Mouse (Mus musculus) cerebellum, adult 9-11 months (tissue): ENCODE results near the gene Add1.

ENCODE experiments used
- DNase-seq: peaks from one replicate; pipeline ENCODE4 v3.0.0; 2022

Add1 gene

DNA sequence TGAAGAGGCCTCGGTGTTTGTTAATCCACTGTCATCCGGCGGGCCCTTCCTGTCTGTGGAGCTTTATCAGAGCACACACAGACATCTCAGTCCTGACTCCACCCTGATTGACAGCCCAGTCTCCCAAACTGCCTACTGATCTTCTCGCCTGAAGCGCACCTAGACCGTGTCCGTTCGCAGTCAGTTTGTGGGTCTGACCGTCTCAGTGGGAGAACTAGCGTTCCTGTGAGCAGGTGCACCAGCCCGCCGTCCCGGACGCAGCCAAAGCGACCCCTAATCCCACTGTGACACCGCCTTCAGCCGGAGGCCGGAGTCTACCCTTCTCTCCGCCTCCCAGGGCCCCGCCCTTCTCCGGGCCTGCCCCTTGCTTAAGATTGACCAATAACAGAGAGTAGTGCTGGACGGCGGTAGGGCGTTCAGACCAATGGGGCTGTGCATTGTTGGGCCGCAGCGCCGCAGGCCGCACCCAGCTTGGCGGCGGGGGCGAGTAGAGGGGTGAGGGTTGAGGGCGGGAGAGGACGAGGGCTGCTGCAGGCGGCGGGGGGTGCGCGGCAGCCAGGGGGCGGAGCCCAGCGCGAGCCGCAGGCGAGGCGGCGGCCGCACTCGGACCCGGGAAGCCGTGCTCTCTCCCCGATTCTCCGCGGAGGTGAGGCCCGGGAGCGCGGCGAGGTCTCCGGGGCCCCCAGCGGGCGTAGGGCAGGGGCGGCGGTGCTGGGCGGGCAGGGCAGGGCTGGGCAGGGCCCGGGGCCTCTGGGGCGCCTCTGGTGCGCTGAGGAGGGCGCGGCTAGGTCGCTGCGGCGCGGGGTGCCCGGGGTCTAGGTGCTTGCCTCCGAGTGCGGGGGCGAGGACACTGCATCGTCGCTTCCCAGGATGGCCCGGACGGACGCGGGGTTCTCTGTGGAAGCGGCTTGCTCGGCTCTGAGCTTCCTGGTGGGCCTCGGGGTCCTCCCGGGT, at the start of gene Add1:
Add1 (plus strand) TSS at position 397 of the 954 bp plus-strand sequence.
- DNase-seq = peak; percentile 98

DNA sequence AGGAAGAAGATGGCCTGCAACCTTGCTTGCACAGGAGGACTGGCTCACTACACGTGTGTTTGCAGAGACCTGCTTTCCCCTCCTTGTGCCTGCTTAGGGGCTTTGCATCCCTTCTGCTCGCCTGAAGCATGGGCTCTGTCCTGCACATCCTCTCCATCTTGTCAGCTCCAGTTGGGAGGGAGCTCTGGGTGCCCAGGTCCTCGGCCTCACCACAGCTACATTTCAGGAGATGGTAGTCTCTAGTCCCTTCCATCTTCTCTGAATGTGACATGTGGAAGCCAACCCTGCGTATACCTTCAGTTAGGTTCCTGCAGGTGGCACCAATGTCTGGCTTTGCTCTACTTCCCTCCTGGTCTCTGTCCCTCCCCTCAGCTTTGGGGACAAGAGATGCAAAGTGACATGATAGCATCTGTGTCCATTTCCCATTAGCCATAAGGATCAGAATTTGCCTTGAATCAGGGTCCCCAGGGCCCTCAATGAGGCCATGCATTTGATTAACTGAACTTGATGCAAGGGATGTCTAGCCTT, 49.4 kb upstream of the Add1 start:
- no peak for DNase-seq

DNA sequence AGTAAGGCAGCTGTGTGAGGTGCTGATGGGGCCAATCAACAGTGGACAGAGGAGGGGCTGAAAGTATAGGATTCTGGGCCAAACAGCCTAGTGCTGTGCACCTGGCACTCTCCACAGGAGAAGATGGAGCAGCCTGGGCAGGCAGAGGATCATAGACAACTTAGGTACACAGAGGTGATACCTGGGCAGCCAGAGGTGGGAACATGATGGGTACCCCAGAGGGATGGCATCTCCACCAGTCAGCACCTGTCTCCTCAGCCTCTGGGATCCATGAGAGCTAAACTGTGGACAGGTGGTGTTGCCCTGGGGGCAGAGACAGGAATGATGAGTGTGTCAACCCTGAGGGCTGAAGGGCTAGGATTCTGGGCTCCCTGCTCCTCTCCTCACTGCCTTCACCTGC, 49.0 kb upstream of the Add1 start:
- no peak for DNase-seq

DNA sequence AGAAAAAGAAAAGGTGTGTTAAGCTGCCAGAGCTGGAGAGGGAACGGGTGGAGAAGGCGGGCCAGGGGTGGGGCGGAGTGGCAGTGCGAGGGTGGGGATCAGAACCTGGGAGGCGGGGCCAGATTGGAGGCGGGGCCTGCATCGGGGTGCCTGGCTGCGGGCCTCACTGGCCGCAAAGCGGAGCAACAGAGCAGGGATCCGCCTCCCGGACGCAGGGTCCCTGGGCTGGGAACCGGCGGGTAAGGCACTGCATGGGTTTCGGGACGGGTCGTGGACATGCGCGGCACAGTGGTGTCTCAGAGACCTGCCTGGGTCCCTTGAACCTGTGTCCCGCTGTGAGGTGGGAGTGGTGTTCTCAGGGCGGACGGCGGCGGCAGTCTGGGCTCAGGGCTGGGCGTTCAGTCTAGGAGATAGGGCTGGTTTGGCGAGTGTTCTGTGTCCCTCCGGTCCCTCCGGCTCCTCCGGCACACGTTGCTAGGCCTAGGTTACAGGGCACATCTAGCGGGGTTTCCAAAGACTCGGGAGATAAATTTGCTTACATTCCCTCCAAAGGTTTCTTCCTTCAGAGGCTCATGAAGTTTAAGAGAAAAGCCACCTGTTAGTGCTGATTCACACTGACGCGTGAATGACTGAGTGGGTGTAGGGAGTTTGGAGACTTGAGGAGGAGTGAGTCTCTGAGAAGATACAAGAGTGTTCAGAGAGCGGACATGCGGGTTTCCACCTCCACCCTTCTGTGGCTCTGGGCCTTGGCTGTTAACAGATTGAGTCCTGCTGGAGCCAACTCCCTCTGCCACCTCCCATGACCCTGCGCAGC, 47.6 kb upstream of the Add1 start, which contains the start of gene Sh3bp2:
Sh3bp2 (plus strand) TSS at position 176 of the 814 bp plus-strand sequence.
- peak; percentile 83 for DNase-seq

GRCm38 (mm10) chr5:34526477-34526775, 47.0 kb upstream of the Add1 start:
- DNase-seq = no peak

- no peak for DNase-seq
These were observed 46.1 kb upstream of the Add1 start for GRCm38 (mm10) chr5:34527352-34527751.

- no peak for DNase-seq
These were observed 44.7 kb upstream of the Add1 start for GRCm38 (mm10) chr5:34528724-34529123.

- no peak for DNase-seq
These were observed 43.3 kb upstream of the Add1 start for GRCm38 (mm10) chr5:34530116-34530515.

DNA sequence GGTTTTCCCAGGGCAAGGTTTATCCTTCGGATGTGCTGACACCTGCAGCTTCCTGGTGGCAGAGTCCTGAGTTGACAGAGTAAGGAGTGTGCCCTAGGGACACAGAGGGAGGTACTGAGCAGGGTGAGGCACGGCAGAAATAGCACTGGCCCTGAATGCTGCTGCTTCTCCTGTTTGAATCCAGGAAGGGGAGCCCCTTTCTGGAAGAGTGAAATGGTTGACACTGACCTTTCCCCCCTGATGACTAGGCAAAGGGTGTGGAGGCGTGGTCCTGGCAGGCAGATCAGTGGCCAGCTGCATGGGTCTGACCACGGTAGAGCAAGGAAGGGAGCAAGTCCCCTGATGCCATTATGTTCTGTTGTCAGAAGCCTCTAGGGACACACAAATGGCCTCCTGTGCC, 42.8 kb upstream of the Add1 start:
- no peak for DNase-seq

- DNase-seq = no peak
These were observed 40.4 kb upstream of the Add1 start for GRCm38 (mm10) chr5:34533066-34533465.

DNA sequence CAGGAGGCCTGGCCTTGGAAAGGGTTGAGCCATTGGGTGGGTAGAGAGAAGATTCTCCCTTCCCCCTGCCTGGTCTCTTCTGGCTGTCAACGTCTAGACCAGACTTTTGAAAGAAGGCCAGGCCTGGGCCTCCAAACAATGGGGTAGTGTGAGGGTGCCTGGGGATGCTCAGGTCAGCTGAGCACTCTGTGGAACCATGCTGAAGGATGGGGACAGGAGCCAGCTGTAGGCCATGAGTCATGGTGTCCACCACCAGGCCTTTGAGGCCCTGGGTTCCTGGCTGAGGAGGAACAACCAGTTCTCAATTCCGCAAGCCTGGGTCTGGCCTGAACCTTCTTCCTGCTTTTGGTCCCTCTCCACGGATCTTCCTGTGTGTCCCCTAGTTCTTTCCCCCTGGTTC, 39.6 kb upstream of the Add1 start:
- peak; percentile 32 for DNase-seq

DNA sequence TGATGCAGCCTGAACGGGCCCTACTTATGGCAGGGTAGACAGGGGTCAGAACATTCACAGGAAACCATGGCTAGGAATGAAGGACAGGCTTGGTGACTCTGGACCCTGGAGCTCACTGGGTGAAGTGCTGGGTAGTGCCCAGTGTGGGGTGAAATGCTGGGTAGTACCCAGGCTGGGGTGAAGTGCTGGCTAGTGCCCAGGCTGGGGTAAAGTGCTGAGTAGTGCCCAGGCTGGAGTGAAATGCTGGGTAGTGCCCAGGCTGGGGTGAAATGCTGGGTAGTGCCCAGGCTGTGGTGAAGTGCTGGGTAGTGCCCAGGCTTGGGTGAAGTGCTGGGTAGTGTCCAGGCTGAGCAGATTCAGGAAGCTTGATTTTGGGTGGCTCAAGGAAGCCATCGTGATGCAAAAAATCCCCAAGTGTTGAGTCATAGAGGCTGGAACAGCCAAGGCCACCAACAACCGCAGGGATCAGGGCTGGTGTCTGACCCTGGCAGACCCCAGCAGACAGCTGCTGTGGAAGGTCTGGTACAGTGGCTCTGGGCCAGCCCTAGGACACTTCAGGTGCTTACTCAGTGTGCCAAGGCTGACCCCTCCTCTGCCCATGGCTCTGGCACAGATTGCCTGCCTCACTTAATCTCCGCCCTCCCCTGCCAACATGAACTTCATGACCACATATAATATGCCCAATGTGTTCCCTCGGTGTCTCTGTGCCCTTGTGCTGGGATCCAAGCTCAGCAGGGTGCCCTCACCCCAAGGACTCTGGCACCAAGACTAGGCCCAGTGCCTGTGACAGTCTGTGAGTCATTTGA, 38.5 kb upstream of the Add1 start:
- DNase-seq = no peak

- no peak for DNase-seq
These were observed 37.6 kb upstream of the Add1 start for GRCm38 (mm10) chr5:34535831-34536230.

- DNase-seq = no peak
These were observed 35.4 kb upstream of the Add1 start for GRCm38 (mm10) chr5:34538079-34538478.

DNA sequence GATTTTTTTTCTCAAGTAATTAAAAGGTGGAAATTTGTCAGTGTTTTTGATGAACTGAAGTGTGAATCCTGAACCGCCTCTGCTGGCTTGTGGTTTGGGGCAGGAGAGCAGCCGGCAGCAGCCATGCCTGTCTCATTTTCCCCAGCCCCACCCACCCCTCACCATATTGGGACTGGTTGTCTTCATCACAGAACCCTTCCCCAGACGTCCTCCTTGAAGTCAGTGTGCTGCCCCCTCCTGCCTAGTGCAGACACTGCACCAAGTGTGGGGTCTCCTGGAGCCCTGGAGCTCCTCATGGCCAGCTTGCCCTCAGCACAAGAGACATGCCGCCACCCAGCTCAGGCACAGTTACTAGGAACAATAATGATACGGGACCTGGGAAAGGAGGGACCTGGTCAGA, 34.9 kb upstream of the Add1 start:
- no peak for DNase-seq

DNA sequence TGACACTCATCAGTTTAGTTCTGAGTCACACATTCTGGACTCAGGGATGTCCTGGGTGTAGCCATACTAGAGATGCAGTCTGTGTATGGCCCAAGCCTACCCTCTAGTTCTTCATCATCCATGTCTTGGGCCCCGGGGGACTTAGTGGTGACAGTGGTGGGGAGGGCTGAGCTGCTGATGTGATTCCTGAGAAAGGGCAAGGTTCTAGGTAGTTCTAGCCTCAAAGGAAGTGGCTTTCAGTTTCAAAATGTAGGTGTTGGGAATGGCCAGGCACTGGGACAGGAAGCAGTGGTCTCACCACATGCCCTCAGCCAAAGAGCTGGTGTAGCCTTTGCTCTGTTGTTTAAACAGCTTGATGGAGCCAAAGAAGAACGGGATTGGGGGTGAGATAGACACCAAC, 34.3 kb upstream of the Add1 start:
- no peak for DNase-seq

- DNase-seq = no peak
These were observed 31.3 kb upstream of the Add1 start for GRCm38 (mm10) chr5:34542166-34542565.

DNA sequence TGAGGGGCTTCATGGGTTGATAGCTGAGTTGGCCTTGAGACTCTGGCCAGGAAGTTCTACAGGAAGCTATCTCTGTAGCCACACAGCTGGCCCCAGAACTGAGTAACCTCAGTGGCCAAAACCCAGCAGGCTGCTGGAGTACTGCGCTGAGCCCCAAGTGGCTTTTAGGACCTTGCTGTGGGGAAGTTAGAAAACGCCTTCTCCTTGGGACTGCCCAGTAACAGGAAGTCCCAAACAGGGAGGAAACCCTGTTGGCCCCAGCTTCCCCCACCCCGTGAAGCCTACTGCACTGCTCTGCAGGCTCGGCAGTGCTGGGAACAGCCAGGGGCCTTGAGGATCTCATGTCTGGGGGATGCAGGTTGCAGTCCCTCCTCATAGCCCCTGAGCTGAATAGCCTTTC, 30.4 kb upstream of the Add1 start:
- DNase-seq = no peak

- no peak for DNase-seq
These were observed 26.1 kb upstream of the Add1 start for GRCm38 (mm10) chr5:34547410-34547809.

- DNase-seq = no peak
These were observed 24.4 kb upstream of the Add1 start for GRCm38 (mm10) chr5:34549135-34549482.

- DNase-seq = no peak
These were observed 23.8 kb upstream of the Add1 start for GRCm38 (mm10) chr5:34549483-34550221.

- DNase-seq = no peak
These were observed 23.2 kb upstream of the Add1 start for GRCm38 (mm10) chr5:34550251-34550650.
